Mouse (Mus musculus): ENCODE results near the gene Gnl3. TPM values are rescaled to one million over a fixed set of nuclear protein-coding genes. Genes with fewer than 3 reads are reported as not detected.

The Gnl3 gene
- polyA plus RNA-seq, 1 experiment from 2014 or later: 63.3 TPM

DNA sequence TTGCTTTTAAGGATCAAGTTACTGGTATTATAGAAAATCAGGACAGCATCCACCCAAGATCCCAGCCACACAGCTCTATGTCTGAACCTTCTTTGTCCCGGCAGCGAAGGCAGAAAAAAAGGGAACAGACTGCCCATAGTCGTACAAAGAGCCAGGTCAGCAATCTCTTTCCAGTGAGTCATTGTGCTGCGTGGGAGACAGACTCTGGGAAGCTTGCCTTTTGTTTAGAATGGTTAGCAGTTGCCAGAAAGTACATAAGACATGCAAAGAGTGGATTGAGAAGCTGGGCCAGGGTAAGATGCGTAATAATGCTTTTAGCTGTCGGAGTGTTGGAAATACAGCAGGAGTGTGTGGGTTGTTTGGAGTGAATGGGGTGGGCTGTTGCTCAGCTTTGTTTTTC is 44.7 kb downstream of the Gnl3 start:
- Histone ChIP-seq H3K4me1 (ENCODE audit: control insufficient read depth, insufficient read depth, low read length) (no peaks in the 10 kb centered on the region), H3K4me3 (ENCODE audit: low read depth, low read length) (no peak overlapping the region), H3K9me3 (replicated peaks; ENCODE audit: control insufficient read depth, low read length) (no peaks in the 10 kb centered on the region), H3K36me3 (ENCODE audit: control insufficient read depth, insufficient read depth, low read length) (peaks cover 34% of the 10 kb centered on the region), H3K27me3 (replicated peaks; ENCODE audit: control insufficient read depth, insufficient read depth, low read length) (no peaks in the 10 kb centered on the region), H3K27ac (ENCODE audit: low read depth, low read length) (peak overlapping the region; percentile 11; the same call in 1 of the 2 replicates), H3K9ac (ENCODE audit: low read length) (no peak overlapping the region), H3K4me2 (ENCODE audit: low read length) (no peak overlapping the region)
- DNase-seq (ENCODE audit: low spot score) (peak; percentile 47), ATAC-seq (no peak)
- WGBS: 53% methylated on average over 6 of the region's 6 CpGs

Other genes starting within 250 kb of the Gnl3 start
- gene Tmem110, start 193.6 kb downstream of the Gnl3 start, polyA plus RNA-seq (2014; fragmentation: Nextera tagmentation; extraction: Ambion mirVana): 15.6 and 16.4 TPM in 2 replicates
- 0.74 and 1.0 TPM in 2 replicates for gene Mustn1, start 140.0 kb downstream of the Gnl3 start, polyA plus RNA-seq (2014; fragmentation: Nextera tagmentation; extraction: Ambion mirVana)
- gene Itih4, start 132.7 kb downstream of the Gnl3 start, polyA plus RNA-seq (2014; fragmentation: Nextera tagmentation; extraction: Ambion mirVana): not detected in 2 replicates
- 0.19 and 0.62 TPM in 2 replicates for gene Itih3, start 95.4 kb downstream of the Gnl3 start, polyA plus RNA-seq (2014; fragmentation: Nextera tagmentation; extraction: Ambion mirVana)
- gene Itih1, start 75.9 kb downstream of the Gnl3 start, polyA plus RNA-seq (2014; fragmentation: Nextera tagmentation; extraction: Ambion mirVana): not detected in 2 replicates
- gene Nek4, start 67.8 kb downstream of the Gnl3 start, polyA plus RNA-seq (2014; fragmentation: Nextera tagmentation; extraction: Ambion mirVana): 11.2 and 15.0 TPM in 2 replicates
- gene Glt8d1, start 17.8 kb downstream of the Gnl3 start, polyA plus RNA-seq (2014; fragmentation: Nextera tagmentation; extraction: Ambion mirVana): 55.9 and 56.0 TPM in 2 replicates
- 315 and 338 TPM in 2 replicates for gene Spcs1, start 17.5 kb downstream of the Gnl3 start, polyA plus RNA-seq (2014; fragmentation: Nextera tagmentation; extraction: Ambion mirVana)
- gene Pbrm1, start within 50 bp of the Gnl3 start, polyA plus RNA-seq (2014; fragmentation: Nextera tagmentation; extraction: Ambion mirVana): 103 and 125 TPM in 2 replicates
- 72.1 and 93.8 TPM in 2 replicates for gene Smim4, start 109.8 kb upstream of the Gnl3 start, polyA plus RNA-seq (2014; fragmentation: Nextera tagmentation; extraction: Ambion mirVana)
- 225 and 288 TPM in 2 replicates for gene Nt5dc2, start 111.9 kb upstream of the Gnl3 start, polyA plus RNA-seq (2014; fragmentation: Nextera tagmentation; extraction: Ambion mirVana)
- 21.8 and 22.1 TPM in 2 replicates for gene Stab1, start 149.5 kb upstream of the Gnl3 start, polyA plus RNA-seq (2014; fragmentation: Nextera tagmentation; extraction: Ambion mirVana)
- gene Tnnc1, start 189.2 kb upstream of the Gnl3 start, polyA plus RNA-seq (2014; fragmentation: Nextera tagmentation; extraction: Ambion mirVana): 1.2 and 1.3 TPM in 2 replicates
- gene Nisch, start 197.8 kb upstream of the Gnl3 start, polyA plus RNA-seq (2014; fragmentation: Nextera tagmentation; extraction: Ambion mirVana): 217 and 277 TPM in 2 replicates
- gene Sema3g, start 198.7 kb upstream of the Gnl3 start, polyA plus RNA-seq (2014; fragmentation: Nextera tagmentation; extraction: Ambion mirVana): 0.23 and 0.25 TPM in 2 replicates
- gene Phf7, start 232.2 kb upstream of the Gnl3 start, polyA plus RNA-seq (2014; fragmentation: Nextera tagmentation; extraction: Ambion mirVana): 11.6 and 13.2 TPM in 2 replicates
- 93.9 and 105 TPM in 2 replicates for gene Bap1, start 232.3 kb upstream of the Gnl3 start, polyA plus RNA-seq (2014; fragmentation: Nextera tagmentation; extraction: Ambion mirVana)